In genomic region chr3:32825964-32826479, GRCm38 (mm10) we compare ENCODE assay signal across 23 mouse cellular contexts. TPM values are rescaled to one million over a fixed set of nuclear protein-coding genes. Genes with fewer than 3 reads are reported as not detected.
"Had no signal": no experiment of that assay in that cellular context is flagged by ENCODE, and none has a peak within 500 bp of the region (broad histone marks: within the 10 kb centered on the region; RNA-seq: fewer than 3 reads in every experiment).

No protein-coding gene starts in this region.

- H3K9ac ChIP-seq: heart, embryonic 13.5 days; heart, embryonic 15.5 days; hindbrain, embryonic 13.5 days; hindbrain, embryonic 15.5 days; kidney, embryonic 15.5 days; limb, embryonic 12.5 days; liver, embryonic 13.5 days; liver, embryonic 15.5 days had no signal

- H3K4me1 ChIP-seq: kidney, embryonic 15.5 days; liver, embryonic 13.5 days; liver, embryonic 15.5 days had no signal

- H3K27ac ChIP-seq: hindbrain, embryonic 13.5 days; hindbrain, embryonic 15.5 days; hindbrain, postnatal 0 days; kidney, embryonic 15.5 days; kidney, postnatal 0 days; left cerebral cortex, adult 2 months; limb, embryonic 10.5 days; limb, embryonic 12.5 days; liver, embryonic 13.5 days; liver, embryonic 15.5 days had no signal

- H3K4me3 ChIP-seq: heart, embryonic 13.5 days; heart, embryonic 15.5 days; hindbrain, embryonic 13.5 days; hindbrain, embryonic 15.5 days; kidney, embryonic 15.5 days; left cerebral cortex, adult 2 months; limb, embryonic 10.5 days; limb, embryonic 12.5 days; liver, embryonic 13.5 days; liver, embryonic 15.5 days had no signal

- H3K27me3 ChIP-seq: heart, embryonic 13.5 days; heart, embryonic 15.5 days; hindbrain, embryonic 13.5 days; hindbrain, embryonic 15.5 days; kidney, embryonic 15.5 days; limb, embryonic 12.5 days; liver, embryonic 13.5 days; liver, embryonic 15.5 days had no signal

- H3K36me3 ChIP-seq: heart, embryonic 15.5 days; hindbrain, embryonic 13.5 days; hindbrain, embryonic 15.5 days; kidney, embryonic 15.5 days; limb, embryonic 10.5 days; liver, embryonic 13.5 days; liver, embryonic 15.5 days had no signal

- ATAC-seq: intestine, embryonic 16.5 days had no signal

- DNase-seq: gastrocnemius, postnatal 10 days; gastrocnemius, postnatal 36 days; heart, adult 11 months; heart, postnatal 36 days; kidney, adult 11 months; kidney, adult 2 months; kidney, adult 9 months; kidney, postnatal 36 days; liver; liver, embryonic 13.5 days had no signal

RNA-seq across cellular contexts. Expression of gene Usp13, which starts 8.7 kb away (rescaled TPM):
- total RNA-seq: hematopoietic stem cell, adult 5-6 weeks had no signal
